Mouse (Mus musculus) kidney, postnatal 0 days (tissue): ENCODE results near the gene Casp9. TPM values are rescaled to one million over a fixed set of nuclear protein-coding genes. Genes with fewer than 3 reads are reported as not detected.
A peak's percentile ranks its signal among the peaks of the same experiment; 100 is the strongest.
"Not testable (repeated sequence)": the region's sequence is repeated elsewhere in the genome, so short reads cannot be mapped to it uniquely, and the experiment has no call there.

Experiments used
- ATAC-seq: fragments of 200-750 bp; cut with Nextera tagmentation; replicated peaks from 2 replicates; pipeline ENCODE4 v1.8.0; 2017; ENCODE audit warnings: low read depth, moderate number of reproducible peaks, moderate TSS enrichment, moderate library complexity; ENCODE audit not compliant: low FRiP score
- DNase-seq: peaks from one replicate; pipeline ENCODE4 v3.0.0-alpha.2; 2016; ENCODE audit warnings: low spot score
- H3K27ac ChIP-seq: fragments of 300-500 bp; sonication (generic); 2 replicates; pipeline ENCODE4 v1.5.1; 2014; ENCODE audit warnings: mild to moderate bottlenecking
- H3K27me3 ChIP-seq: fragments of 300-500 bp; sonication (generic); 2 replicates; pipeline ENCODE4 v1.6.1; 2014; ENCODE audit warnings: low read length, mixed read lengths; ENCODE audit not compliant: insufficient read depth
- H3K36me3 ChIP-seq: fragments of 300-500 bp; sonication (generic); 2 replicates; pipeline ENCODE4 v1.6.1; 2014; ENCODE audit warnings: low read length, mixed read lengths; ENCODE audit not compliant: insufficient read depth
- H3K4me1 ChIP-seq: fragments of 300-500 bp; sonication (generic); replicated peaks from 2 replicates; pipeline ENCODE4 v1.6.1; 2014; ENCODE audit warnings: antibody characterized with exemption, low read length, mixed read lengths; ENCODE audit not compliant: insufficient read depth
- H3K4me2 ChIP-seq: fragments of 300-500 bp; sonication (generic); 2 replicates; pipeline ENCODE4 v1.6.1; 2014; ENCODE audit warnings: mild to moderate bottlenecking, low read length, moderate library complexity, mixed read lengths
- H3K4me3 ChIP-seq: fragments of 300-500 bp; sonication (generic); replicated peaks from 2 replicates; pipeline ENCODE4 v1.5.1; 2014; ENCODE audit warnings: low read depth, low read length
- H3K9ac ChIP-seq: fragments of 300-500 bp; sonication (generic); 2 replicates; pipeline ENCODE4 v1.6.1; 2014; ENCODE audit warnings: low read depth, low read length
- H3K9me3 ChIP-seq: fragments of 300-500 bp; sonication (generic); replicated peaks from 2 replicates; pipeline ENCODE4 v1.6.1; 2016; ENCODE audit warnings: low read length, inconsistent platforms, mixed read lengths
- CTCF ChIP-seq: IDR thresholded peaks from 2 replicates; pipeline ENCODE4 v1.5.1; 2016; ENCODE audit warnings: antibody characterized with exemption, low read depth, mild to moderate bottlenecking, moderate library complexity
- WGBS: fragments of 180-500 bp; shearing (Covaris S2); extraction: QIAGEN DNeasy Blood & Tissue Kit; methylation state at CpG from one replicate; pipeline ENCODE4 v1.1.7; 2014; 5-methylcytosine and 5-hydroxymethylcytosine counted together
- polyA plus RNA-seq: library from polyadenylated mRNA; unstranded; fragments of >200 nt; fragmentation: Nextera tagmentation; extraction: Ambion mirVana; gene quantifications from 2 replicates; pipeline ENCODE4 v1.2.1, GENCODE M21; 2015

Casp9 gene
- polyA plus RNA-seq, 1 experiment from 2014 or later: 20.0 TPM

DNA sequence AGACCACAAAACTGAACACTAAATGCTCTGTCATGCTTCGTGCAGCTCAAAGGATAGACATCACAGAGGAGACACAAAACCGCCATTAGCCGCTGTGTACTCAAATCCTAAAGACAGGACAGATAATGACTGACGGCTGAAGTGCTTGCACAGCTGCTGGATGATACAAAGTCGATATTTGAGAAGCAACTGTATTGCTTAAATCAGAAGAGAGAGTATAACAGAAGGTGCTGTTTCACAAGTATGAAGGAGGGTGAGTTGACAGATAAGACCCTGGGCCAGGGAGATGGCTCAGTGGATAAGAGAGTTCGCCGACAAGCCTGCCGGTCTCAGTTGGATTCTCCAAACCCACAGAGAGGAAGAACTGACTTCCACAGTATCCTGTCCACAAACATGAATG, 21.6 kb upstream of the Casp9 start:
- H3K36me3 ChIP-seq: peaks cover 72% of the 10 kb centered on the region
- ATAC-seq (no peak), DNase-seq (no peak)
- H3K9ac ChIP-seq: no peak overlapping the region
- no peak for TF ChIP-seq CTCF
- no peaks in the 10 kb centered on the region for H3K27me3 ChIP-seq
- H3K4me1 ChIP-seq: peaks cover 7% of the 10 kb centered on the region; the same call in 1 of the 2 replicates
- no peak overlapping the region for H3K4me2 ChIP-seq
- H3K4me3 ChIP-seq: no peak overlapping the region
- 92% methylated on average over 8 of the region's 8 CpGs for WGBS
- H3K27ac ChIP-seq: no peak overlapping the region
- H3K9me3 ChIP-seq: no peaks in the 10 kb centered on the region

- 0 out of 2 replicates have a peak, but pooled peaks have one; percentile 20 for TF ChIP-seq CTCF
- not testable (repeated sequence) for DNase-seq, H3K27me3 ChIP-seq, H3K4me2 ChIP-seq, H3K9ac ChIP-seq, H3K4me3 ChIP-seq, H3K27ac ChIP-seq, H3K4me1 ChIP-seq, H3K9me3 ChIP-seq, ATAC-seq
- 85% methylated on average over 4 of the region's 4 CpGs for WGBS
- H3K36me3 ChIP-seq: peaks cover 65% of the 10 kb centered on the region
These were observed 20.4 kb upstream of the Casp9 start for GRCm38 (mm10) chr4:141773019-141773418.

- peaks cover 58% of the 10 kb centered on the region for H3K36me3 ChIP-seq
- ATAC-seq: no peak
These were observed 13.6 kb upstream of the Casp9 start for GRCm38 (mm10) chr4:141779828-141780227.

GRCm38 (mm10) chr4:141781201-141781985, 12.0 kb upstream of the Casp9 start:
- ATAC-seq: no peak
- H3K27ac ChIP-seq: no peak overlapping the region
- H3K9ac ChIP-seq: no peak overlapping the region
- peaks cover 44% of the 10 kb centered on the region for H3K36me3 ChIP-seq
- WGBS: 91% methylated on average over 8 of the region's 8 CpGs
- no peaks in the 10 kb centered on the region for H3K9me3 ChIP-seq
- no peak overlapping the region for H3K4me2 ChIP-seq
- no peak for DNase-seq
- no peaks in the 10 kb centered on the region for H3K27me3 ChIP-seq
- TF ChIP-seq CTCF: no peak
- H3K4me3 ChIP-seq: no peak overlapping the region
- H3K4me1 ChIP-seq: no peaks in the 10 kb centered on the region

More at GRCm38 (mm10) chr4:141779828-141780227, 13.6 kb upstream of the Casp9 start:
- no peaks in the 10 kb centered on the region for H3K4me1 ChIP-seq
- no peaks in the 10 kb centered on the region for H3K27me3 ChIP-seq
- 87% methylated on average over 8 of the region's 8 CpGs for WGBS
- no peak overlapping the region for H3K27ac ChIP-seq
- no peak for TF ChIP-seq CTCF
- H3K9me3 ChIP-seq: no peaks in the 10 kb centered on the region
- no peak overlapping the region for H3K4me3 ChIP-seq
- no peak for DNase-seq
- no peak overlapping the region for H3K4me2 ChIP-seq
- no peak overlapping the region for H3K9ac ChIP-seq

DNA sequence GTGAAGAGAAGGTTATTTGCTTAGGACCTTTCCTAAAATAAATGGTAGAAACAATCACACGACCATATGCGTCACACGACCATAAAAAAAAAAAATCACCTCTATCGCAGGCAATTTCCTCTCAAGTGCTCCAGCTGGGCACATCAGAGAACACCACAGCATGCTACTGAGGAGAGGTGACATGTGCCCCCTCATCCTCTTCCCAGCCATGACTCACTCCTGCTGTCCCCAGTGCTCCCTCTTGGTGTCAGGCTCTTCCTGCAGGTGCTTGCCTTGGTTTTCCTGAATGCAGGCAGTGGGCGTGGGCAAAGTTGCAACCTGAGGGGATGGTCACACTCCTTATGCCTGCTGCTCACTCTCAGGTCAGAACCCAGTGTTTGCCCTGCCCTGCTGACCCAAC, 8.6 kb upstream of the Casp9 start:
- DNase-seq: no peak
- peaks cover 41% of the 10 kb centered on the region for H3K36me3 ChIP-seq

GRCm38 (mm10) chr4:141786141-141786540, 7.3 kb upstream of the Casp9 start:
- WGBS: 78% methylated on average over 13 of the region's 13 CpGs
- H3K9ac ChIP-seq: no peak overlapping the region
- H3K27ac ChIP-seq: no peak overlapping the region
- DNase-seq: no peak
- H3K4me3 ChIP-seq: no peak overlapping the region
- H3K27me3 ChIP-seq: no peaks in the 10 kb centered on the region
- no peak overlapping the region for H3K4me2 ChIP-seq
- no peaks in the 10 kb centered on the region for H3K9me3 ChIP-seq
- ATAC-seq: no peak
- H3K36me3 ChIP-seq: peaks cover 30% of the 10 kb centered on the region
- TF ChIP-seq CTCF: no peak
- H3K4me1 ChIP-seq: no peaks in the 10 kb centered on the region; the same call in 1 of the 2 replicates

More for the DNA sequence above, 8.6 kb upstream of the Casp9 start:
- no peak overlapping the region for H3K4me2 ChIP-seq
- H3K4me3 ChIP-seq: no peak overlapping the region
- no peaks in the 10 kb centered on the region for H3K9me3 ChIP-seq
- 76% methylated on average over 5 of the region's 5 CpGs for WGBS
- no peak overlapping the region for H3K27ac ChIP-seq
- H3K27me3 ChIP-seq: no peaks in the 10 kb centered on the region
- H3K9ac ChIP-seq: no peak overlapping the region
- ATAC-seq: no peak
- H3K4me1 ChIP-seq: no peaks in the 10 kb centered on the region; the same call in 1 of the 2 replicates
- peak; percentile 20; the same call in 1 of the 2 replicates for TF ChIP-seq CTCF
